Mouse (Mus musculus) mouse embryonic stem cell (cell line): ENCODE measurements around the gene 2810006K23Rik.
"Not testable (repeated sequence)": the region's sequence is repeated elsewhere in the genome, so short reads cannot be mapped to it uniquely, and the experiment has no call there.

Source experiments
- in situ Hi-C, 2 experiments: fragments of 300-500 bp; cut with MboI; formaldehyde crosslinking; loops; 1 replicate in 1 of 2; 3 replicates in 1 of 2; pipeline ENCODE4 v1.14.3; 2019 to 2020; ENCODE audit warnings: low sequenced_read_pairs in 2 of 2, low pct_unique_long_range_greater_than_20kb in 1 of 2, mixed read lengths in 1 of 2; ENCODE audit not compliant: unreplicated experiment in 1 of 2

Gene 2810006K23Rik

DNA sequence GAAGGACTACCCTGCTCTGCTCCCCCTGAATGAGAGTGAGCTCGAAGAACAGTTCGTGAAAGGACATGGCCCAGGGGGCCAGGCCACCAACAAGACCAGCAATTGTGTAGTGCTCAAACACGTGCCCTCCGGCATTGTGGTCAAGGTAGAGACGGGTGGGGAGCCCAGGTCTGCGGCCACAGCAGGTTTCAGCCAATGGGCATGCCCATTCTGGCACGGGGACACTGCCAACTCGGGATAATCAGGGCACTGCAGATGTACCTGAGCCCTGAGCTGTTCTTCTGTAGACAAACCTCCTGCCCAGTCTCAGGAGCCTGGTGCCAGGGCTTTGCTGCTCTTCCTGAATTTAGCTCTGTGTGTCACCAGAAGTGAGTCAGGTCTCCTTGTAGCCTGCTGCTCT is 10.9 kb downstream of the 2810006K23Rik start:
- in situ Hi-C loops: no loop called here

DNA sequence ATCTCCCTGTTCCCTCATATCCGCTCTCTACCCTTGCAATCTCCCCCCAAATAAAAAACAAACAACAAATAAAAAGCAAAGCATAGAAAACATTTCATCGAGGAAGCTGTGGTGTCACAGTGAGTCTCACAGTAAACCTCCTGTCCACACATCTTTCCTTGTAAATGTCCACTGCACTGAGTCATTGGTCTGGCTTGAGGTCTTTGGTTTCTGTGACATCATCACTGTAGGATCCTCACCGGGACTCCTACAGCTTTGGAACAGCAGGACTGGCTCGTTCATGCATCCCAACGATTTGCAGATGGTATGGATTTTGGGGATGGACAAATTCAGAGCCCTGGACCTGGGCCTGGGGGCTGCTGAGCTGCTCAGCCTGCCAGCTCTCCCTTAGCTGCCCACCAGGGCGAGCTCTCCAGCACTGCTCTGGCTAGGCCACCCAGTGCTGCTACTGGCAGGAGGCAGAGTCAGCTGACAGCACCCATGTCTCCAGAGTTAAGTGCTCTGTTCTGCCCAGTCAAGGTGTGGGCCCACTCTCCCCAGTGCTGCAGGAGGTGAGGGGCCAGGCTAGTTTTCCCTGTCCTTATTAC is 14.0 kb downstream of the 2810006K23Rik start:
- in situ Hi-C loops: not testable (repeated sequence)

DNA sequence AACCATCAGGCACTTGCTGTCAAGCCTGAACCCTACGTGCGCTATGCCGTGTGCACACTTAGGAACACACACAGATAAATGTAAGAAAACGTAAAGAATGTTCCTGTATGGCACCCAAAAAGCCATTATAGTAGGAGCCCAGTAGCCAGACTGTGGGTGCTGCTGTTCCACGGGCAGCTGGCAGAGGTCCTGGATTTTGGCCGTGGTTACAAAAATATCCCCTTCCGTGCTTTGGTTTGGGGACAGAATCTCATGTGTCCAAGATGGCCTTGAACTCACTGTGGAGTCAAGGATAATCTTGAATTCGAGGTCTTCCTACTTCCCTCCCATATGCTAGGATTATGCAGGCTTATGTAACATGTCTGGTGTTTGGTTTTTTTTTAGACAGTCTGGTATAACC is 15.0 kb downstream of the 2810006K23Rik start:
- in situ Hi-C loops: no loop called here

- in situ Hi-C loops: no loop called here
Observed at GRCm38 (mm10) chr5:124349196-124349595, 21.3 kb downstream of the 2810006K23Rik start.

GRCm38 (mm10) chr5:124350350-124350749 is 22.5 kb downstream of the 2810006K23Rik start:
- in situ Hi-C loops: no loop called here

DNA sequence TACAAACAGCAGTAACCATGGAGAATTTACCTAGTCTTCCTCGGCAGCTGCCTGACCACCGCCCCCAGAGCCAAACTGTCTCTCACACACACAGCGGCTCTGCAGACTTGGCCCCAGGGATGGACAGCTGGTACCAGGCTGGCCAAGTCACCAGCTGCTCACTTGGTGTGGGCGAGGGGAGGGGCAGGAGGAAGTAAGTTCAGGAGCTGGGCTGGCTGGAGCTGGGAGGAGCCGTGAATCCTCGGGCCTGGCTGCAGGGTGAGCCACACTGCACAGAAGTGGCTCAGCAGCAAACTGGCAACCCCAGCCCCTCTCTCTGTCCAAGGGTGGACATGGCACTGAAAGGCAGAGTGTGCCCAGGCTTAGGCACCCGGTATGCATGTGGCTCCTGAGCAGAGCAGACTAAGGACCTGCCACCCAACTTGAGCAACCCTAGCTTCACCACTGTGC is 23.2 kb downstream of the 2810006K23Rik start:
- in situ Hi-C loops: no loop called here

- in situ Hi-C loops: no loop called here
Observed at GRCm38 (mm10) chr5:124351604-124352003, 23.7 kb downstream of the 2810006K23Rik start.

- in situ Hi-C loops: no loop called here
Observed at GRCm38 (mm10) chr5:124352141-124352920, 24.4 kb downstream of the 2810006K23Rik start.

GRCm38 (mm10) chr5:124353011-124353725 is 25.3 kb downstream of the 2810006K23Rik start:
- in situ Hi-C loops: no loop called here

DNA sequence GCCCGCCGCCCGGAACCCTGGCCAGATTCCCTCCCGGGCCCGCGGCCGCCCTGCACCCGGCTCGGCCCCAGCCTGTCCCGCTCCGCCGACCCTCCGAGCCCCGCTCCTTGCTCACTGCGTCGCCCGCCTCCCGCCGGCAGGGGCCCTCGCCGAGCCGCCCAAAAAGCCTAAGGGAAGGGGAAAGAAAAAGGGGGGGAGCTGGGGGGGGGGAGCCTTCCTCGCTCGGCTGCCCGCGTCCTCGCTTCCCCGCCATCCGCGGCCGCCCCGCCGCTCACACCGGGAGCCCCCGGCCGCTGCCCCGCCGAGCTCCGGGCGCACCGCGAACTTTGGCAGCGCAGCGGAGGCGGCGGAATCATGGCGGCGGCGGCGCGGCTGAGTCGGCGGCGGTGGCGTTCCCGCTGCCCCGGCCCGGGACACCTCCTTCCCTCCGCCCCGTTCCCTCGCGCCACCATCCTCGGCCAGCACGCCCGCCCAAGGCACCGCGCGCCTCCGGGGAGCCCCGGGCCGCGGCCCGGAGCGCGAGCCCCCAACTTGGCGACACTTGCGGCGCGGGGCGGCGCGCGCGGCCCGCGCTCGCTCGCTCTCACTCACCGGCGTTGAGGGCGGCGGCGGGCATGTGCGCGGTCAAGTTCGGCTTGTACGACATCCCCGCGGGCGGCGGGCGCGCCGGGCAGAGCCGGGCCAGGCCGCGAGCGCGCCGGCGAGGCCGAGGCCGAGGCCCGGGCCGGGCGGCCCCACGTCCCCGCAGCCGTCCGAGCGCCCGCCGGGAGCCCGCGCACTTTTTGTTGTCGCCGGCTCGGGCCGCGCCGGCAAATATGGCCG is 26.0 kb downstream of the 2810006K23Rik start:
- in situ Hi-C loops: no loop called here

- in situ Hi-C loops: no loop called here
Observed at GRCm38 (mm10) chr5:124354574-124355424, 26.9 kb downstream of the 2810006K23Rik start.

- in situ Hi-C loops: no loop called here
Observed at GRCm38 (mm10) chr5:124355425-124355959, 27.6 kb downstream of the 2810006K23Rik start.

DNA sequence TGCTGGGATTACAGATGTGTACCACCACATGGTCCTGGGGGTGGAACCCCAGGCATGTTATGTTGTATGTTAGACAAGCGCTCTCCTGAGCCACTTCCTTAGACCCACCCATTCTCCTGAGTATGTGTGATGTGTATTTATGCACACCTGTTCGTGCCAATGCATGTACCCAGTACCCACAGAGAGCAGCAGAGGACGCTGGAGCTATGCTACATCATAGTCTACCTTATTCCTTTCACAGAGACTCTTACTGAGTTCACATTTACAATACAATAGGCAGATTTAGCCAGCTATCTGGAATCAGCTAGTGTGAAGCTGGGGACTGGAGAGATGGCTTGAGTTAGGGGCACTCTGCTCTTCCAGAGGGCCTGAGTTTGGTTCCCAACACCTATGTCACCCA is 28.8 kb downstream of the 2810006K23Rik start:
- in situ Hi-C loops: no loop called here

- in situ Hi-C loops: no loop called here
Observed at GRCm38 (mm10) chr5:124359641-124360040, 31.8 kb downstream of the 2810006K23Rik start.

GRCm38 (mm10) chr5:124362982-124363381 is 35.1 kb downstream of the 2810006K23Rik start, which contains the start of gene Cdk2ap1:
TSS of gene Cdk2ap1 (minus strand) at chr5:124363082.
- in situ Hi-C loops: not testable (repeated sequence)

DNA sequence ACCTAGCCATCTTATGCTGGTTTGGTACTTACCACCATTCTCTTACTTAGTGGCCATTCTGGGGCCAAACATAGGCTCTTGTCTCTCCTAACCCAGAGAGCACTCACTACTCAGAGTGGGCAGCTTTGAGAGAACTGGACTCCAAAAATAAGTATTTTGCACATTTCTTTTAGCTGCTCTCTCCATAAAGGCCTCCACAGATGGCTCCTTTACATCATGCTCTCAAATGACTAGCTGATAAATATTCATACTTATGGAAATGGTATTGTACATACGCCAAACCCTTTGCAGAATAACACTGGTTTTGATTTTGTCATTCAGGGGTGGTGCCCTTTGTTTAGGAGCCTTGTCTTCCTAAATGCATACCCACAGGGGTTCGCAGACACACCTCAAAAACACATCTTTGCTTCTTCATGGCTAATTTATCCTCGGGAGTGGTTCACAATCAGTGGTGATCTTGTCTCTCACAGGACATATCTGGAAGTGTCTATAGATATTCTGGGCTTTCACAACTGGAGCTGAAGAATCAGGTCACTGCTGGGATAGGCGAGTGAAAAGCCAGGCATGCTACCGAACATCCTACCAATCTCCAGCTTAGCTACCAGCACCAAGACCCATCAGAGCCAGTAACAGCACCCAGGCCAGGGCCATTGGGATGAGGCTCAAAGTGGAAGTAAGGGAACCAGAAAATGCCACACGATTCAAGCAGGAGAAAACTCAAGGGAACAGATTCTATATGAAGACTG is 36.5 kb downstream of the 2810006K23Rik start:
- in situ Hi-C loops: no loop called here

- in situ Hi-C loops: no loop called here
Observed at GRCm38 (mm10) chr5:124365754-124366153, 37.9 kb downstream of the 2810006K23Rik start.
